Mouse (Mus musculus) heart, postnatal 0 days (tissue): ENCODE results near the gene Krtcap3. TPM values are rescaled to one million over a fixed set of nuclear protein-coding genes. Genes with fewer than 3 reads are reported as not detected.
A peak's percentile ranks its signal among the peaks of the same experiment; 100 is the strongest.

ENCODE experiments used
- ATAC-seq: fragments of 200-750 bp; cut with Nextera tagmentation; 2 replicates; pipeline ENCODE4 v1.8.0; 2017; ENCODE audit warnings: low read depth, moderate number of reproducible peaks, moderate library complexity; ENCODE audit not compliant: insufficient read depth
- DNase-seq: peaks from one replicate; pipeline ENCODE4 v3.0.0-alpha.2; 2016; ENCODE audit warnings: low spot score
- H3K27ac ChIP-seq: fragments of 300-500 bp; sonication (generic); 2 replicates; pipeline ENCODE4 v1.5.1; 2014; ENCODE audit warnings: low read depth, mild to moderate bottlenecking
- H3K27me3 ChIP-seq: fragments of 300-500 bp; sonication (generic); 2 replicates; pipeline ENCODE4 v1.6.1; 2014; ENCODE audit warnings: low read length, mixed read lengths; ENCODE audit not compliant: control insufficient read depth, insufficient read depth
- H3K36me3 ChIP-seq: fragments of 300-500 bp; sonication (generic); replicated peaks from 2 replicates; pipeline ENCODE4 v1.6.1; 2014; ENCODE audit warnings: low read length, mixed read lengths; ENCODE audit not compliant: control insufficient read depth, insufficient read depth
- H3K4me1 ChIP-seq: fragments of 300-500 bp; sonication (generic); 2 replicates; pipeline ENCODE4 v1.6.1; 2014; ENCODE audit warnings: antibody characterized with exemption; ENCODE audit not compliant: control insufficient read depth, insufficient read depth
- H3K4me2 ChIP-seq: fragments of 300-500 bp; sonication (generic); 2 replicates; pipeline ENCODE4 v1.6.1; 2014; ENCODE audit warnings: low read depth, mild to moderate bottlenecking, low read length, moderate library complexity
- H3K4me3 ChIP-seq: fragments of 300-500 bp; sonication (generic); 2 replicates; pipeline ENCODE4 v1.5.1; 2014; ENCODE audit warnings: low read depth, low read length
- H3K9ac ChIP-seq: fragments of 300-500 bp; sonication (generic); replicated peaks from 2 replicates; pipeline ENCODE4 v1.6.1; 2014; ENCODE audit warnings: low read depth, low read length, mixed read lengths
- H3K9me3 ChIP-seq: fragments of 300-500 bp; sonication (generic); replicated peaks from 2 replicates; pipeline ENCODE4 v1.6.1; 2016; ENCODE audit warnings: low read length; ENCODE audit not compliant: control insufficient read depth
- CTCF ChIP-seq: IDR thresholded peaks from 2 replicates; pipeline ENCODE4 v1.5.1; 2016; ENCODE audit warnings: antibody characterized with exemption, control low read depth, low read depth
- EP300 ChIP-seq: IDR thresholded peaks from 2 replicates; pipeline ENCODE4 v1.6.1; 2016; ENCODE audit warnings: antibody characterized with exemption, low read depth
- WGBS: fragments of 180-500 bp; shearing (Covaris S2); extraction: QIAGEN DNeasy Blood & Tissue Kit; methylation state at CpG from one replicate; pipeline ENCODE4 v1.1.7; 2014; 5-methylcytosine and 5-hydroxymethylcytosine counted together
- polyA plus RNA-seq: library from polyadenylated mRNA; unstranded; fragments of >200 nt; fragmentation: Nextera tagmentation; extraction: Ambion mirVana; gene quantifications from 2 replicates; pipeline ENCODE4 v1.2.1, GENCODE M21; 2015
- total RNA-seq: library from RNA; depleted of rRNA; stranded (reverse); fragments of >200 nt; gene quantifications from 2 replicates; pipeline ENCODE4 v1.2.3, GENCODE M21; 2014; ENCODE audit warnings: low replicate concordance

Krtcap3 gene
- total and polyA plus RNA-seq, 2 experiments from 2014 or later: 1.7 to 2.6 TPM

- TF ChIP-seq CTCF (peak; percentile 33), EP300 (no peak)
- no peak for ATAC-seq
- Histone ChIP-seq H3K27me3 (no peaks in the 10 kb centered on the region), H3K4me3 (peak overlapping the region; percentile 96), H3K9ac (peak overlapping the region; percentile 81), H3K9me3 (no peaks in the 10 kb centered on the region), H3K4me2 (peak overlapping the region; percentile 94), H3K36me3 (no peaks in the 10 kb centered on the region), H3K27ac (peak overlapping the region; percentile 93), H3K4me1 (no peaks in the 10 kb centered on the region)
- no peak for DNase-seq
- 20% methylated on average over 11 of the region's 11 CpGs for WGBS
Observed at GRCm38 (mm10) chr5:31221304-31221945, 30.1 kb upstream of the Krtcap3 start.

GRCm38 (mm10) chr5:31222696-31223095, 28.8 kb upstream of the Krtcap3 start:
- Histone ChIP-seq H3K9ac (no peak overlapping the region), H3K27ac (no peak overlapping the region), H3K4me2 (no peak overlapping the region), H3K27me3 (no peaks in the 10 kb centered on the region), H3K4me3 (no peak overlapping the region), H3K36me3 (no peaks in the 10 kb centered on the region), H3K4me1 (no peaks in the 10 kb centered on the region), H3K9me3 (no peaks in the 10 kb centered on the region)
- TF ChIP-seq EP300 (no peak), CTCF (no peak)
- ATAC-seq: no peak
- 93% methylated on average over 9 of the region's 9 CpGs for WGBS
- no peak for DNase-seq

- DNase-seq: no peak
- 44% methylated on average over 1 of the region's 1 CpGs for WGBS
- ATAC-seq: no peak
- Histone ChIP-seq H3K4me2 (no peak overlapping the region), H3K4me1 (no peaks in the 10 kb centered on the region), H3K9ac (no peak overlapping the region), H3K36me3 (no peaks in the 10 kb centered on the region), H3K9me3 (no peaks in the 10 kb centered on the region), H3K4me3 (no peak overlapping the region), H3K27ac (no peak overlapping the region), H3K27me3 (no peaks in the 10 kb centered on the region)
- TF ChIP-seq CTCF: no peak
- TF ChIP-seq EP300: no peak
Observed at GRCm38 (mm10) chr5:31226641-31227040, 24.9 kb upstream of the Krtcap3 start.

DNA sequence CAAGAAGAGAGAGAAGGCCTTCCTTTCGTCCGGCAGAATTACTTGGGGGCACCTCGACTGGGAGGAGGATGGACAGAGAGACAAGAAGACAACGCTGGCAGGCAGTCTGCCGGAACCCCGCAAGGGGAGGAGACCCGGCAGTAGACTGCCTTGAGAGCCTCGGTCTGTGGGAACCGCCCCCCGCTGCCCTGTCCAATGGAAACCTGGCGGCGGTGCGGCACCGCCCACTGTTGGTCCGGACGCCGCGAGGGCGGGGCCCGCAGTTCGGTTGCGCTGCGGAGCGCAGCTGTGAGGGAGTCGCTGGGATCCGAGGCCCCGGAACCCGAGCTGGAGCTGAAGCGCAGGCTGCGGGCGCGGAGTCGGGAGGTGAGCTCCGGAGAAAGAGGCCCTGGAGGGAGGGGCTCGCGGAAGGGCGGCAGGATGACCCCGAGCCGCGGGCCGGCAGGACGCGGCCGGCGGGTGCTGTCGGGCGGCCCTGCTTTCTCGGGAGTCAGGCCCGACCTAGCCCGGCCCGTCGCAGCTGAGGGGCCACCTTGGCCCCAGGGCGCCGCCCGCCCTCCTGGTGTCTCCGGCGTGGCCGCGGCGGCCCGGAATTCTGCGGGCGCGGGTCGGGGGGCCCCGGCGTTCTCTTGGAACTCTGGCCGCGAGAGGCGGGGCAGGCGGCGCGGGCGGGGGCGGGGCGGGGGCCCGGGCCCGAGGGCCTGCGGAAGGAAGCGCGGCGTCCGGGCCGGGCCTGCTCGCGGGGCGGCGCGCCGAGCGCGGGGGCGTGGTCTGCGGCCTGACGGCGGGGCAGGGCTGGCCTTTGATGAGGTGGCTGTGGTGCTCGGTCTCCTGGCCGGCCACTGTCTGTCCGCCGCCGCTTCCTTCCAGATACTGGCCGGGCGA, 10.6 kb upstream of the Krtcap3 start, which contains the start of the genes Nrbp1 and Gm9970:
TSS of gene Nrbp1 (plus strand) at position 228 of the 885 bp plus-strand sequence.
TSS of gene Gm9970 (minus strand) at position 596 of the 885 bp plus-strand sequence.
- peak within 1 kb of the TSS; percentile 92 for H3K9ac ChIP-seq
- H3K4me2 ChIP-seq: peak within 1 kb of the TSS; percentile 81
- ATAC-seq (peak; percentile 98), DNase-seq (peak; percentile 94)
- peaks cover 23% of the 10 kb centered on the region for H3K36me3 ChIP-seq
- under 1% methylated on average over 92 of the region's 103 CpGs for WGBS
- H3K4me1 ChIP-seq: peaks cover 6% of the 10 kb centered on the region
- TF ChIP-seq EP300: no peak
- peak within 1 kb of the TSS; percentile 97 for H3K27ac ChIP-seq
- no peaks in the 10 kb centered on the region for H3K9me3 ChIP-seq
- H3K4me3 ChIP-seq: peak within 1 kb of the TSS; percentile 81
- no peaks in the 10 kb centered on the region for H3K27me3 ChIP-seq

GRCm38 (mm10) chr5:31241522-31242034, 9.9 kb upstream of the Krtcap3 start:
- no peak for DNase-seq
- peak overlapping the region; percentile 81 for H3K4me3 ChIP-seq
- H3K27ac ChIP-seq: peak overlapping the region; percentile 97
- peaks cover 30% of the 10 kb centered on the region for H3K36me3 ChIP-seq
- ATAC-seq: no peak
- H3K9ac ChIP-seq: peak overlapping the region; percentile 92
- no peaks in the 10 kb centered on the region for H3K9me3 ChIP-seq
- H3K4me2 ChIP-seq: peak overlapping the region; percentile 81
- no peaks in the 10 kb centered on the region for H3K27me3 ChIP-seq
- WGBS: 0% methylated on average over 13 of the region's 13 CpGs
- no peak for TF ChIP-seq EP300
- TF ChIP-seq CTCF: no peak
- H3K4me1 ChIP-seq: peaks cover 6% of the 10 kb centered on the region
